Mouse (Mus musculus) hindbrain, embryonic 11.5 days (tissue): ENCODE measurements around the gene Lypd1. TPM values are rescaled to one million over a fixed set of nuclear protein-coding genes. Genes with fewer than 3 reads are reported as not detected.
A peak's percentile ranks its signal among the peaks of the same experiment; 100 is the strongest.

Experiments used
- ATAC-seq: fragments of 200-750 bp; cut with Nextera tagmentation; 2 replicates; pipeline ENCODE4 v1.8.0; 2017; ENCODE audit warnings: mild to moderate bottlenecking, moderate TSS enrichment, moderate library complexity; ENCODE audit not compliant: low FRiP score
- DNase-seq: peaks from one replicate; pipeline ENCODE4 v3.0.0-alpha.2; 2015; ENCODE audit warnings: low spot score
- H3K27ac ChIP-seq: fragments of 300-500 bp; sonication (generic); 2 replicates; pipeline ENCODE4 v1.5.1; 2014; ENCODE audit warnings: mild to moderate bottlenecking, low read depth, low read length
- H3K27me3 ChIP-seq: fragments of 300-500 bp; sonication (generic); 2 replicates; pipeline ENCODE4 v1.6.1; 2014; ENCODE audit warnings: mild to moderate bottlenecking, low read length, moderate library complexity, mixed read lengths; ENCODE audit not compliant: control insufficient read depth, insufficient read depth
- H3K36me3 ChIP-seq: fragments of 300-500 bp; sonication (generic); 2 replicates; pipeline ENCODE4 v1.6.1; 2014; ENCODE audit warnings: mild to moderate bottlenecking, low read length, moderate library complexity, mixed read lengths; ENCODE audit not compliant: control insufficient read depth, insufficient read depth
- H3K4me1 ChIP-seq: fragments of 300-500 bp; sonication (generic); replicated peaks from 2 replicates; pipeline ENCODE4 v1.6.1; 2014; ENCODE audit warnings: low read length, mixed read lengths; ENCODE audit not compliant: control insufficient read depth, insufficient read depth
- H3K4me2 ChIP-seq: fragments of 300-500 bp; sonication (generic); replicated peaks from 2 replicates; pipeline ENCODE4 v1.6.1; 2014; ENCODE audit warnings: mild to moderate bottlenecking, low read depth, low read length
- H3K4me3 ChIP-seq: fragments of 300-500 bp; sonication (generic); 2 replicates; pipeline ENCODE4 v1.5.1; 2014; ENCODE audit warnings: low read depth, low read length
- H3K9ac ChIP-seq: fragments of 300-500 bp; sonication (generic); 2 replicates; pipeline ENCODE4 v1.6.1; 2014; ENCODE audit warnings: low read depth, low read length
- H3K9me3 ChIP-seq: fragments of 300-500 bp; sonication (generic); 2 replicates; pipeline ENCODE4 v1.6.1; 2016; ENCODE audit warnings: low read length; ENCODE audit not compliant: control insufficient read depth
- WGBS: fragments of 180-500 bp; shearing (Covaris S2); extraction: QIAGEN DNeasy Blood & Tissue Kit; methylation state at CpG from one replicate; pipeline ENCODE4 v1.1.7; 2014; 5-methylcytosine and 5-hydroxymethylcytosine counted together
- polyA plus RNA-seq: library from polyadenylated mRNA; unstranded; fragments of >200 nt; fragmentation: Nextera tagmentation; extraction: Ambion mirVana; gene quantifications from 2 replicates; pipeline ENCODE4 v1.2.1, GENCODE M21; 2014

The Lypd1 gene
- polyA plus RNA-seq, 1 experiment from 2014 or later, result 10.9 TPM

GRCm38 (mm10) chr1:125839746-125840392, 73.0 kb downstream of the Lypd1 start:
- Histone ChIP-seq H3K9ac (no peak overlapping the region), H3K27me3 (no peaks in the 10 kb centered on the region), H3K27ac (no peak overlapping the region), H3K4me3 (no peak overlapping the region), H3K4me1 (no peaks in the 10 kb centered on the region; the same call in 1 of the 2 replicates), H3K9me3 (no peaks in the 10 kb centered on the region), H3K4me2 (no peak overlapping the region), H3K36me3 (no peaks in the 10 kb centered on the region)
- ATAC-seq (no peak), DNase-seq (peak; percentile 6)
- 48% methylated on average over 13 of the region's 13 CpGs for WGBS

- DNase-seq, result no peak
- 80% methylated on average over 1 of the region's 1 CpGs for WGBS
Observed at GRCm38 (mm10) chr1:125837507-125837906, 75.4 kb downstream of the Lypd1 start.

GRCm38 (mm10) chr1:125823611-125824010, 89.3 kb downstream of the Lypd1 start:
- no peak for DNase-seq
- WGBS, result 83% methylated on average over 4 of the region's 4 CpGs
- no peak for ATAC-seq
- no peak overlapping the region for H3K4me3 ChIP-seq
- H3K4me2 ChIP-seq, result no peak overlapping the region
- H3K9ac ChIP-seq, result no peak overlapping the region
- no peaks in the 10 kb centered on the region for H3K4me1 ChIP-seq
- H3K9me3 ChIP-seq, result no peaks in the 10 kb centered on the region
- H3K27ac ChIP-seq, result no peak overlapping the region
- H3K36me3 ChIP-seq, result no peaks in the 10 kb centered on the region
- H3K27me3 ChIP-seq, result no peaks in the 10 kb centered on the region

More at GRCm38 (mm10) chr1:125837507-125837906, 75.4 kb downstream of the Lypd1 start:
- H3K9me3 ChIP-seq, result no peaks in the 10 kb centered on the region
- ATAC-seq, result no peak
- no peak overlapping the region for H3K4me3 ChIP-seq
- no peaks in the 10 kb centered on the region; the same call in 1 of the 2 replicates for H3K4me1 ChIP-seq
- H3K4me2 ChIP-seq, result no peak overlapping the region
- H3K27me3 ChIP-seq, result no peaks in the 10 kb centered on the region
- no peak overlapping the region for H3K9ac ChIP-seq
- no peaks in the 10 kb centered on the region for H3K36me3 ChIP-seq
- no peak overlapping the region for H3K27ac ChIP-seq

GRCm38 (mm10) chr1:125821101-125821500, 91.8 kb downstream of the Lypd1 start:
- no peaks in the 10 kb centered on the region for H3K4me1 ChIP-seq
- H3K27me3 ChIP-seq, result no peaks in the 10 kb centered on the region
- no peak overlapping the region for H3K27ac ChIP-seq
- H3K9me3 ChIP-seq, result no peaks in the 10 kb centered on the region
- no peak overlapping the region for H3K4me3 ChIP-seq
- DNase-seq (no peak), ATAC-seq (no peak)
- no peaks in the 10 kb centered on the region for H3K36me3 ChIP-seq
- 84% methylated on average over 7 of the region's 7 CpGs for WGBS
- H3K4me2 ChIP-seq, result no peak overlapping the region
- no peak overlapping the region for H3K9ac ChIP-seq

Other genes starting within 250 kb of the Lypd1 start
- 0.10 and 0.22 TPM in 2 replicates for gene Gpr39, start 236.1 kb downstream of the Lypd1 start, polyA plus RNA-seq